Mouse (Mus musculus) neural tube, embryonic 11.5 days (tissue): ENCODE measurements around the gene Snrpe. TPM values are rescaled to one million over a fixed set of nuclear protein-coding genes. Genes with fewer than 3 reads are reported as not detected.

ENCODE experiments used
- ATAC-seq: fragments of 200-750 bp; cut with Nextera tagmentation; 2 replicates; pipeline ENCODE4 v1.8.0; 2017; ENCODE audit warnings: moderate number of reproducible peaks, mild to moderate bottlenecking, moderate TSS enrichment, moderate library complexity; ENCODE audit not compliant: insufficient read depth, low FRiP score, low TSS enrichment
- DNase-seq: peaks from one replicate; pipeline ENCODE4 v3.0.0-alpha.2; 2015; ENCODE audit warnings: low spot score
- H3K27ac ChIP-seq: fragments of 300-500 bp; sonication (generic); 2 replicates; pipeline ENCODE4 v1.5.1; 2014; ENCODE audit warnings: low read depth, mild to moderate bottlenecking, low read length
- H3K27me3 ChIP-seq: fragments of 300-500 bp; sonication (generic); 2 replicates; pipeline ENCODE4 v1.6.1; 2014; ENCODE audit warnings: mild to moderate bottlenecking, low read length, mixed read lengths; ENCODE audit not compliant: control insufficient read depth, insufficient read depth
- H3K36me3 ChIP-seq: fragments of 300-500 bp; sonication (generic); 2 replicates; pipeline ENCODE4 v1.6.1; 2014; ENCODE audit warnings: mild to moderate bottlenecking, low read length, moderate library complexity, mixed read lengths; ENCODE audit not compliant: control insufficient read depth, insufficient read depth
- H3K4me1 ChIP-seq: fragments of 300-500 bp; sonication (generic); 2 replicates; pipeline ENCODE4 v1.6.1; 2014; ENCODE audit warnings: low read length, mixed read lengths; ENCODE audit not compliant: control insufficient read depth, insufficient read depth
- H3K4me2 ChIP-seq: fragments of 300-500 bp; sonication (generic); 2 replicates; pipeline ENCODE4 v1.6.1; 2014; ENCODE audit warnings: low read depth, mild to moderate bottlenecking, moderate library complexity
- H3K4me3 ChIP-seq: fragments of 300-500 bp; sonication (generic); 2 replicates; pipeline ENCODE4 v1.5.1; 2014; ENCODE audit warnings: low read depth, low read length
- H3K9ac ChIP-seq: fragments of 300-500 bp; sonication (generic); 2 replicates; pipeline ENCODE4 v1.6.1; 2014; ENCODE audit warnings: mild to moderate bottlenecking, low read length
- H3K9me3 ChIP-seq: fragments of 300-500 bp; sonication (generic); 2 replicates; pipeline ENCODE4 v1.6.1; 2016; ENCODE audit warnings: low read length; ENCODE audit not compliant: control insufficient read depth
- WGBS: fragments of 180-500 bp; shearing (Covaris S2); extraction: QIAGEN DNeasy Blood & Tissue Kit; methylation state at CpG from one replicate; pipeline ENCODE4 v1.1.7; 2014; 5-methylcytosine and 5-hydroxymethylcytosine counted together
- polyA plus RNA-seq: library from polyadenylated mRNA; unstranded; fragments of >200 nt; fragmentation: Nextera tagmentation; extraction: Ambion mirVana; gene quantifications from 2 replicates; pipeline ENCODE4 v1.2.1, GENCODE M21; 2014

Gene Snrpe
- polyA plus RNA-seq, 1 experiment from 2014 or later, result 794 TPM

- Histone ChIP-seq H3K9me3 (no peaks in the 10 kb centered on the region), H3K4me2 (no peak overlapping the region), H3K4me3 (no peak overlapping the region), H3K4me1 (no peaks in the 10 kb centered on the region), H3K36me3 (no peaks in the 10 kb centered on the region), H3K27ac (no peak overlapping the region), H3K9ac (no peak overlapping the region), H3K27me3 (no peaks in the 10 kb centered on the region)
- DNase-seq (no peak), ATAC-seq (no peak)
- WGBS, result 75% methylated on average over 6 of the region's 6 CpGs
Measured at GRCm38 (mm10) chr1:133585995-133586537, 24.0 kb downstream of the Snrpe start.

GRCm38 (mm10) chr1:133571293-133571692, 38.8 kb downstream of the Snrpe start:
- Histone ChIP-seq H3K4me1 (no peaks in the 10 kb centered on the region), H3K27me3 (no peaks in the 10 kb centered on the region), H3K4me3 (no peak overlapping the region), H3K36me3 (no peaks in the 10 kb centered on the region), H3K27ac (no peak overlapping the region), H3K9ac (no peak overlapping the region), H3K4me2 (no peak overlapping the region), H3K9me3 (no peaks in the 10 kb centered on the region)
- WGBS, result 86% methylated on average over 11 of the region's 11 CpGs
- DNase-seq (no peak), ATAC-seq (no peak)

Other genes starting within 250 kb of the Snrpe start
- gene Etnk2, start 246.7 kb downstream of the Snrpe start, polyA plus RNA-seq, result 1.9 and 3.0 TPM in 2 replicates
- 10.2 and 12.3 TPM in 2 replicates for gene Sox13, start 185.9 kb downstream of the Snrpe start, polyA plus RNA-seq
- not detected in 2 replicates for gene Zbed6, start 50.6 kb upstream of the Snrpe start, polyA plus RNA-seq
- gene Gm38394, start 51.0 kb upstream of the Snrpe start, polyA plus RNA-seq, result 6.8 and 6.9 TPM in 2 replicates
- 0.29 and 0.41 TPM in 2 replicates for gene Lax1, start 79.8 kb upstream of the Snrpe start, polyA plus RNA-seq
- 9.6 and 10.3 TPM in 2 replicates for gene Atp2b4, start 190.8 kb upstream of the Snrpe start, polyA plus RNA-seq